Mouse (Mus musculus) regulatory T cell (primary cell): ENCODE results near the gene Olfr99.
"Not testable (repeated sequence)": the region's sequence is repeated elsewhere in the genome, so short reads cannot be mapped to it uniquely, and the experiment has no call there.

ENCODE experiments used
- in situ Hi-C: fragments of 300-600 bp; cut with MboI, MseI; formaldehyde crosslinking; loops from one replicate; pipeline ENCODE4 v1.15.1; 2025; ENCODE audit warnings: high pct_unique_total_duplicates

Gene Olfr99

GRCm38 (mm10) chr17:37283360-37283759 is at the start of gene Olfr99:
Gene Olfr99 (minus strand): TSS chr17:37283460.
- in situ Hi-C loops = no loop called here

DNA sequence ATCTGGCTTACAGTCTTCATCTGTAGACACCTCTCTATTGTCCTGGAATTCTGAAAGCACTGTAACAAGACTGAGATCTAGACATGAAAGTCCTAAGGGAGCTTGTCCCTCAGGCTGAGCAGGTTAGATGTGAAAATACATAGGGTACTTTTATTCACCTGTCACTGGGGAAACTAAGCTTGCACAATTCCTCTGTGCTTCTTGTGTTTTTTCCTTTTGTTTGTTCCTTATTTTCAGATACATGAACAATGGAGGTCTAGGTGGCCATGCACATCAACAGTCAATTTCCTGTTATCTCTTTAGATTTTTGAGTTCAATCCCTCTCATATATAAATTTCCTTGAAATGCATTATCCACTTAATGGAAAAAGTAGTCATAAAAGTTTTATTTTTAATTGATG is 33.7 kb upstream of the Olfr99 start, which contains the start of gene Olfr102:
Olfr102 (minus strand) TSS at position 101 of the 400 bp plus-strand sequence.
- in situ Hi-C loops = no loop called here

- in situ Hi-C loops = no loop called here
Observed at GRCm38 (mm10) chr17:37310146-37310699, 27.0 kb upstream of the Olfr99 start.

DNA sequence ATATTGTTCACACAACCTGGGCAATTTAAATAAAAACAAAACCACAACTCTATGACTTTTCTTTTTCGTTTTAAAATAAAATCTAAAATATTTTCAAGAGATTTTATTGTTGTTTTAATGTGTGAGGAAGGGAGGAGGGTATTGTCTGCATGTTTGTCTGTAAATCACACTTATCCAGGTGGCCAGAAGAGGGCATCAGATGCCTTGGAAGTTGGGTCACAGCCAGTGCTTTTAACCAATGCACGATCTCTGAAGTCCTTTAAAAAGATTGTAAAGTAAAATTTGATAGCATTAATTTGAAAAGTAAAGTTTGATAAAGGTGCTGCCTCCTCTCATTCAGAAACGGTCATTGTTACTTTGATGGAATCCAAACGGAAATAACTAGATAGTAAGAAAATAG is 25.2 kb upstream of the Olfr99 start:
- in situ Hi-C loops = no loop called here

DNA sequence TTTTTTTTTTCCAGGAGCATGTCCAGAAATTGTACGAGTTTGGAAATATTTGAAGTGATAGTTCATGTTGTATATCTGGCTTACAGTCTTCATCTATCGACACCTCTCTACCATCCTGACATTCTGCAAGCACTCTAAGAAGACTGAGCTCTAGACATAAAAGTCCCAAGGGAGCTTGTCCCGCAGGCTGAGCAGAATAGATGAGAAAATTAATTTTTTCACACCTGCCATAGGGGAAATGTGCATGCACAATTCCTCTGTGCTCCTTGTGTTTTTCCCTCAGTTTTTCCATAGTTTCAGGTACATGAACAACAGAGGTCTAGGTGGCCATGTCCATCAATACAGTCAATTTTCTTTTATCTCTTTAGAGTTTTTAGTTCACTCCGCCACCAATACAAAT is 21.0 kb upstream of the Olfr99 start, which contains the start of gene Olfr101:
Olfr101 (minus strand) TSS at position 101 of the 400 bp plus-strand sequence.
- in situ Hi-C loops = no loop called here

DNA sequence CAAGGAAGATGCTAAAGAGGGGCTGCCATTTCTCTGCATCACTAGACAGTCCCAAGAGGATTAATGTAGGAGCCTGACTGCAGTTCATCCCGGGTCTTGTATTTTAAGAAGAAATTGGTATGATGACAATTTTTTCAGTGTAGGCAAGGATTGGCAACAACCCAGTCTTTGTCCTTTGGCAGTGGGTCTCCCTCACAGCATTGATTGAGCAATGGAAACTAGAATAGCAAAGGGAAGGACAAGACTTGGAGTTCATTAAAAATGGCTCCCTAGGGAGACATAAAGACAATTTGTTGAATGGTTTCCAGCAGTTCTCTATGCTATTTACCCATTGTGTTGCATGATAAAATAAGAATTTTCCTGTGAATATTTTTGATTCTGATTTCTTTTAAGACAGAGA is 2.9 kb downstream of the Olfr99 start:
- in situ Hi-C loops = no loop called here

DNA sequence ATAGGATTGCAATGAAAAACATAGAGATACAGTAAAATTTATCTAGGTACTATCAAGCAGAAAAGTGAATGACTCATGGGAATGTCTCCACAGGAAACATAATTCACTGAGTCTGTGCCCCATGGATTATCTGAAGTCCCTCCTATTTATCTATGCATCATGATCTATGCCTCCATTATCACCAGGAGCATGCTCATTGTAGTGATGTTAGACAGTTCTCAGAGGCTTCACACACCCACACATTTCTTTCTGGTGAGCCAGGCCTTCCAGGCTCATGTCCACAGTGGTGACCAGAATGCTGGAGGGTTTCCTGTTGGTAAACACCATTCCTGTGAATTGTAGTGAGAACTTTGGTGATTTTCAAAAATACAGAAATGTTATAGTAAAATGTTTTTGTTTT is 6.7 kb downstream of the Olfr99 start:
- in situ Hi-C loops = no loop called here

DNA sequence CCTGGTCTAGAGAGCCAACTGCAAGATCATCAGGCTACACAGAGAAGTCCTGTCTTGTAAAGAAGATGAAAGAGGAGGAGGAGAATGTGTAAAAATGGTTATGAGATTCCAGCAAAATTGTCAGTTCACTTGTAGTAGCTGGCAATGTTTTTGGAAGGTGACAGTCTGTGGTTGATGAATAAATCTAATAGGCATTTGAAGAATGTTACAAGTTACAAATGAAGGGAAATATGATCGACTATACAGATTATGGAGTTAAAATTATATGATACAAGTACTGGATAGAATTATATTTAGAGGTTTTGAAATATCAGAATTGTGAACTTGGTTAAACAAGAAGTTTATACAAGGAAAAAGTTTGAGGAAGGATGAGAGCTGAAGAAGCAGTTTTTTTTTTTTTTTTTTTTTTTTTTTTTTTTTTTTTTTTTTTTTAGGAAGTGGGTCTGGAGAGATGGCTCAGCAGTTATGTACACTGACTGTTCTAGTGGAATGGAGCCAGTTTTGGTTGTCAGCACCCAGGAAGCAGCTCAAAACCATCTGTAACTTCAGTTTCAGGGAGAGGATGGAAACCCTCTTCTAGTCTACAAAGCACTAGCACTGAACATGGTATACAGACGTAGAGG is 7.5 kb downstream of the Olfr99 start:
- in situ Hi-C loops = no loop called here

GRCm38 (mm10) chr17:37270702-37271092 is 12.6 kb downstream of the Olfr99 start:
- in situ Hi-C loops = loop anchor here (5.0 kb wide), 1 partner anchor 318 kb away; the partner anchor contains the start of gene Ppp1r11

DNA sequence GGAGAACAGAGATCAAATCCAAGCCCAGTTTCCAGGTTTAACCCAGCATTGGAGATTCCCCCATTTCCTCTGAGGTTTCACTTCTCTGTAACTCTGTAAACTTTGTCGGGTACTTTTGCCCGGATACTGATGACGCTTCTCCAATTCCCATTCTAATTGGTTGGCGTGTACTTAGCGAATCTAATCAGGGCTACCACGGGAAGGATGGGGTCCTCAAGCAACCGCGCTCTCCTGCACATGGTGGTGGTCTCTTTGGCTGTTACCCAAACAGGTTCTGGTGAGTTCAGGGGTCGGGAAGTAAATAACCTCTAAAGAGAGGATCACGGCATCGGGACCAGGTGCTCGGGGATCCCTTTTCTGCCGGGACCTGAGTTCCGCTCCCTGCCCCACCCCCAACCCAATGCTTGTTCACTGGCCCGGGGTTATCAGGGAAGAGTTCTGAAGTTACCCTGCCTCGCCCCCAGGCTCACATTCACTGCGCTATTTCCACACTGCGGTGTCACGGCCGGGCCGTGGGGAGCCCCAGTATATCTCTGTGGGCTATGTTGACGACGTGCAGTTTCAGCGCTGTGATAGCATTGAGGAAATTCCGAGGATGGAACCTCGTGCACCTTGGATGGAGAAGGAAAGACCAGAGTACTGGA is 13.1 kb downstream of the Olfr99 start, which contains the start of gene H2-M3:
H2-M3 (plus strand) TSS at position 163 of the 644 bp plus-strand sequence.
- in situ Hi-C loops = loop anchor here (5.0 kb wide), 1 partner anchor 318 kb away; the partner anchor contains the start of gene Ppp1r11

GRCm38 (mm10) chr17:37263626-37264025 is 19.6 kb downstream of the Olfr99 start, which contains the start of gene Olfr98:
Gene Olfr98 (minus strand): TSS chr17:37263749.
- in situ Hi-C loops = no loop called here

- in situ Hi-C loops = no loop called here
Observed at GRCm38 (mm10) chr17:37250544-37250943, 32.7 kb downstream of the Olfr99 start.

DNA sequence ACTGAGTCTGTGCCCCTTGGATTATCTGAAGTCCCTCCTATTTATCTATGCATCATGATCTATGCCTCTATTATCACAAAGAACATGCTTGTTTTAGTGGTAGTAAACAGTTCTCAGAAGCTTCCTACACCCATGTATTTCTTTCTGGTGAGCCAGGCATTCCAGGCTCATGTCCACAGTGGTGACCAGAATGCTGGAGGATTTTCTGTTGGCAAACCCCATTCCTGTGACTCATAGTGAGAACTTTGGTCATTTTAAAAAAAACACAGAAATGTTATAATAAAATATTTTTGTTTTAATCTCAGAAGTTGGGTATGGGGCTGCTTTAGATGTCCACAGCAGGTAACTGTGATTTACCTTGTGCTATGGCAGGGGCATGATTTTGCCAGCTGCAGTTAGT is 33.8 kb downstream of the Olfr99 start:
- in situ Hi-C loops = no loop called here

DNA sequence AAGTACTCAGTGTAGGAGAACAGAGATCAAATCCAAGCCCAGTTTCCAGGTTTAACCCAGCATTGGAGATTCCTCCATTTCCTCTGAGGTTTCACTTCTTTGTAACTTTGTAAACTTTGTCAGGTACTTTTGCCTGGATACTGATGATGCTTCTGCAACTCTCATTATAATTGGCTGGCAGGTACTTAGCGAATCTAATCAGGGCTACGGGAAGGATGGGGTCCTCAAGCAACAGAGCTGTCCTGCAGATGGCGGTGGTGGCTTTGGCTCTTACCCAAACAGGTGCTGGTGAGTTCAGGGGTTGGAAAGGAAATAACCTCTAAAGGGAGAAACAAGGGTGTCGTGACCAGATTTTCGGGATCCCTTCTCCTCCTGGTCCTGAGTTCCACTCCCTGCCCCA is 36.5 kb downstream of the Olfr99 start:
- in situ Hi-C loops = no loop called here

DNA sequence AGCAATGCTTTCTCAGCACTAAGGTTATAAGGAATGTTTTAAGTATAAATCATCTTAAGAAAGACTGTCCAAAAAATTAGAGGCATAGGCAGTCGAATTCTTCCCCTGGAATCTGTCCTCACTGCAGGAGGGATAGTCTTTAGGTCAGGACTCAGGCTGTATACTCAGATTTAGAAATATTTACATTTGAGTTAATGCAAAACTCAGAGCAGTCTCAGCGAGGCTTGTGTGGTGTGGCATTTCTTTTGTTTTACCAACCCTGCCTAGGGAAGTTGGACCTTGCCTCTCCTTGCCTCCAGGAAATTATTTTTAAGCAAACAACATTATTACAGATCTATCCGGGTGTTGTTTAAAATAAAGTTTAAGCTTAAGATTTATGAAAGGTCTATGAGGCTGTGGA is 41.1 kb downstream of the Olfr99 start:
- in situ Hi-C loops = no loop called here

- in situ Hi-C loops = not testable (repeated sequence)
Observed at GRCm38 (mm10) chr17:37237230-37237629, 46.0 kb downstream of the Olfr99 start, which contains the start of gene Olfr97. Gene Olfr97 (minus strand): TSS chr17:37237330.
